Mouse (Mus musculus): Measurements from ENCODE around the gene Zfp791.

- TF ChIP-seq ZKSCAN1 (IDR thresholded peaks at IDR 0.05; ENCODE audit: low read depth, low read length), result no peak
- no peak for TF ChIP-seq MAX (IDR thresholded peaks at IDR 0.05; ENCODE audit: low read length)
- TF ChIP-seq ZNF384 (IDR thresholded peaks at IDR 0.05; ENCODE audit: low read depth, low read length), result no peak
- no peak for TF ChIP-seq MAZ (IDR thresholded peaks at IDR 0.05; ENCODE audit: low read depth, low read length)
- TF ChIP-seq TCF12 (IDR thresholded peaks at IDR 0.05; ENCODE audit: low read depth, low read length), result no peak
- no peak for TF ChIP-seq USF1 (IDR thresholded peaks at IDR 0.05; ENCODE audit: low read depth, low read length)
- TF ChIP-seq CTCF (IDR thresholded peaks at IDR 0.05 in 2 of 3, conservative IDR thresholded peaks at IDR 0.05 in 1 of 3; ENCODE audit: control insufficient read depth in 1 of 3, insufficient read depth in 1 of 3, low read depth in 2 of 3, low read length in 3 of 3, poor library complexity in 1 of 3, severe bottlenecking in 1 of 3), result no peak
- no peak for TF ChIP-seq ETS1 (IDR thresholded peaks at IDR 0.05; ENCODE audit: low read depth, low read length)
- TF ChIP-seq EP300 (IDR thresholded peaks at IDR 0.05; ENCODE audit: low read depth in 1 of 2, low read length in 2 of 2), result peak in 1 of 2 experiments; percentile 42; a peak in 1 of 4 replicates
- TF ChIP-seq POLR2AphosphoS5 (IDR thresholded peaks at IDR 0.05; ENCODE audit: borderline replicate concordance, low read depth, low read length), result no peak
- TF ChIP-seq E2F4 (IDR thresholded peaks at IDR 0.05; ENCODE audit: borderline replicate concordance, low read depth, low read length), result no peak
- no peak for TF ChIP-seq NRF1 (IDR thresholded peaks at IDR 0.05; ENCODE audit: insufficient read depth, low read depth, low read length, poor library complexity, severe bottlenecking)
- no peak for TF ChIP-seq HCFC1 (IDR thresholded peaks at IDR 0.05; ENCODE audit: low read depth, low read length)
- no peak for TF ChIP-seq MXI1 (IDR thresholded peaks at IDR 0.05; ENCODE audit: low read depth, low read length)
Measured at GRCm38 (mm10) chr8:85100076-85100665, 22.7 kb downstream of the Zfp791 start.

Measured in MEL (cell line).